Mouse (Mus musculus): ENCODE results near the gene Snai1. TPM values are rescaled to one million over a fixed set of nuclear protein-coding genes. Genes with fewer than 3 reads are reported as not detected.

Gene Snai1
- polyA plus RNA-seq, 1 experiment from 2014 or later, result 4.9 TPM

DNA sequence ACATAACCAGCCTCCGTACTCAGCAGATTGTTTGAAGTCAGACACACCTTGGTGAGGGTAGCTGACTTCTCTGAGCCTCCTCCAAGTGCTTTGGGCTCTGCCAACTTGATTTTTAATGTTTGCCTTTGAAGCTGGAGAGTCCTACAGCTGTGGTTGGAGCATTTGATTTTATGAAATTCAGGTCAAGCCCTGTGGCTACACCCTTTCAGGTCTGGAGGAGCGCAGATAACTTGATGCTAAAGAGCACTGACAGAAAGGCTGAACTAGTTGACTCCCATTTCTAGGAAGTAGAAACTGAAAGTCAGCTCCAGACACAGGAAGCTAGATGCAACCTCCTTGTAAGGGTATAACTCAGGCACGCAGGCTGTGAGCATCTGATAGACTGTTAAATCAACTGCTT, 32.9 kb upstream of the Snai1 start:
- H3K4me2 ChIP-seq, result peak overlapping the region; percentile 95
- H3K36me3 ChIP-seq, result peaks cover 44% of the 10 kb centered on the region
- peaks cover 64% of the 10 kb centered on the region for H3K4me1 ChIP-seq
- no peaks in the 10 kb centered on the region for H3K27me3 ChIP-seq (replicated peaks)
- H3K9me3 ChIP-seq (replicated peaks), result no peaks in the 10 kb centered on the region
- H3K9ac ChIP-seq, result peak overlapping the region; percentile 39
- ATAC-seq, result peak; percentile 68
- 42% methylated on average over 3 of the region's 3 CpGs for WGBS (ENCODE audit: insufficient replicate concordance)
- H3K4me3 ChIP-seq, result peak overlapping the region; percentile 81
- H3K27ac ChIP-seq, result peak overlapping the region; percentile 82

GRCm38 (mm10) chr2:167506546-167507260, 31.3 kb upstream of the Snai1 start:
- Histone ChIP-seq H3K4me2 (no peak overlapping the region), H3K27me3 (replicated peaks) (no peaks in the 10 kb centered on the region), H3K4me1 (peaks cover 74% of the 10 kb centered on the region), H3K9me3 (replicated peaks) (no peaks in the 10 kb centered on the region), H3K27ac (no peak overlapping the region), H3K36me3 (peaks cover 60% of the 10 kb centered on the region), H3K9ac (0 out of 2 replicates have a peak overlapping the region, but pooled peaks have one; percentile 9), H3K4me3 (no peak overlapping the region)
- no peak for ATAC-seq
- WGBS (ENCODE audit: insufficient replicate concordance), result 92% methylated on average over 10 of the region's 10 CpGs

DNA sequence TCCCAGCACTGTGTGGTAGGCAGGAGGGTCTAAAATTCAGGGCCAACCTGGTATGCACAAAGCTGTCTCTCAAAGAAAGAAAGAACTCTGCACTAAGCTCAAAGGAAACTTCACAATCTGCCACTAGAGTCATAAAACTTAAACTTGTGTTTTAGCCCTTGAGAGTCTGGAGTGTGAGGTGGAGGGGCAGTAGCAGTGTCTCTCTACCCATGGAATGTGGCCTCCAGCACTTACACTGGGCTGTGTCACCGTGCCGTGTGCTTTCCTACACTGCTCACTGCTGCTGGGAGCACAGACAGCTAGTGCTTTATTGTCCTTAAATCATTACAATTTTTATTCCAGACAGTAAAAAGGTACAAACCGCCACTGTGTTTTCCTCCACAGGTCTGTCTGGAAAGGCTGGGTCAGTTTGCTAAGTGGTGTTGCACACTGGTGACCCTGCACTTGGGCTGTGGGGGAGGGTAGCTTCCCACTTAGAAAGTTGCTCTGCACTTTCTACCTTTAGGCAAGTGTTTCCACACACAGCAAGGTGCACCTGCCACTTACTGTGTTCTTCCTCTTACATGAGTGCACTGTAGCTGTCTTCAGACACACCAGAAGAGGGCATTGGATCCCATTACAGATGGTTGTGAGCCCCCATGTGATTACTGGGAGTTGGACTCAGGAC, 30.1 kb upstream of the Snai1 start:
- 88% methylated on average over 3 of the region's 3 CpGs for WGBS (ENCODE audit: insufficient replicate concordance)
- H3K9ac ChIP-seq, result no peak overlapping the region
- peaks cover 71% of the 10 kb centered on the region for H3K36me3 ChIP-seq
- H3K27ac ChIP-seq, result no peak overlapping the region
- ATAC-seq, result no peak
- peaks cover 66% of the 10 kb centered on the region for H3K4me1 ChIP-seq
- no peaks in the 10 kb centered on the region for H3K9me3 ChIP-seq (replicated peaks)
- no peak overlapping the region for H3K4me2 ChIP-seq
- no peak overlapping the region for H3K4me3 ChIP-seq
- no peaks in the 10 kb centered on the region for H3K27me3 ChIP-seq (replicated peaks)

GRCm38 (mm10) chr2:167508569-167508968, 29.4 kb upstream of the Snai1 start:
- WGBS (ENCODE audit: insufficient replicate concordance), result 75% methylated on average over 4 of the region's 4 CpGs
- H3K4me3 ChIP-seq, result no peak overlapping the region
- H3K4me1 ChIP-seq, result peaks cover 64% of the 10 kb centered on the region
- H3K9ac ChIP-seq, result no peak overlapping the region
- H3K9me3 ChIP-seq (replicated peaks), result no peaks in the 10 kb centered on the region
- no peak overlapping the region for H3K27ac ChIP-seq
- no peak for ATAC-seq
- no peak overlapping the region for H3K4me2 ChIP-seq
- H3K36me3 ChIP-seq, result peaks cover 78% of the 10 kb centered on the region
- no peaks in the 10 kb centered on the region for H3K27me3 ChIP-seq (replicated peaks)

DNA sequence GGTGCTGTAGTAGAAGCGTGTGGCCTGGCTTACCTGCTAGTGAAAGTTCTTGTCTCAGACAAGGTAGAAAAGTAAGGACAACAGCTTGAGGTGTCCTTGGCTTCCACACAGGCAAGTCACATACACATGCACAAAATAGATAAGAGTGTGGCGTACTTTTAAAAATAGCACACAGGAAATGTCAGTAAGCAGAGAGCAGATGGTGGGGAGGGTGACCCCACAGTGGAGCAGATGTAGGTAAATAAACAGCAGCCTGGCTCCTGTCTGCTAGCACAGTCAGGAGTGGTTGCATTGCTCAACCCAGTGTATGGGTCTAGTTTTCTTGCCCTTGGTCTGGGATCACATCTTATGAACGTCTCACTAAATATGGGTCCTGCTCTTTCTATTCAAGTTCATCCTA, 27.5 kb upstream of the Snai1 start:
- no peak overlapping the region for H3K4me3 ChIP-seq
- peak overlapping the region; percentile 65 for H3K27ac ChIP-seq
- H3K4me1 ChIP-seq, result peaks cover 47% of the 10 kb centered on the region
- H3K9me3 ChIP-seq (replicated peaks), result no peaks in the 10 kb centered on the region
- peak; percentile 81 for ATAC-seq
- H3K9ac ChIP-seq, result peak overlapping the region; percentile 15; the same call in 1 of the 2 replicates
- H3K27me3 ChIP-seq (replicated peaks), result no peaks in the 10 kb centered on the region
- WGBS (ENCODE audit: insufficient replicate concordance), result 18% methylated on average over 3 of the region's 3 CpGs
- peaks cover 92% of the 10 kb centered on the region for H3K36me3 ChIP-seq
- peak overlapping the region; percentile 6 for H3K4me2 ChIP-seq

- no peaks in the 10 kb centered on the region for H3K27me3 ChIP-seq (replicated peaks)
- peaks cover 98% of the 10 kb centered on the region for H3K36me3 ChIP-seq
- ATAC-seq, result no peak
- H3K4me2 ChIP-seq, result no peak overlapping the region
- 91% methylated on average over 9 of the region's 9 CpGs for WGBS (ENCODE audit: insufficient replicate concordance)
- no peak overlapping the region for H3K27ac ChIP-seq
- H3K9ac ChIP-seq, result no peak overlapping the region
- no peak overlapping the region for H3K4me3 ChIP-seq
- no peaks in the 10 kb centered on the region for H3K9me3 ChIP-seq (replicated peaks)
- peaks cover 29% of the 10 kb centered on the region for H3K4me1 ChIP-seq
These were observed 25.6 kb upstream of the Snai1 start for GRCm38 (mm10) chr2:167512365-167512764.

DNA sequence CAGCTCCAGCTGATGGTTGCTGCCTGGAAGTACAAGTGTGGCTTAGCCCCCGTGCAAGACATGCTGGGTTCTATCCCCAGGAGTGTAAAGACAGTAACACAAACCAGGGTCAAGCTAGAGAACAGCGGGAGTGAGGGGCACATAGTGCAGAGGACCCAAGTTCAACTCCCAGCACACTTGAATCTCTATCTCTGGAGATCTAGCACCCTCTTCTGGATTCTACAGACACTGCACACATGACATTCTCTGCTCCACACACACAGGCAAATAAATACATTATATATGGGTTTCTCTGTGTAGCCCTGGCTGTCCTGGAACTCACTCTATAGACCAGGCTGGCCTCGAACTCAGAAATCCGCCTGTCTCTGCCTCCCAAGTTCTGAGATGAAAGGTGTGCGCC, 25.0 kb upstream of the Snai1 start:
- H3K9me3 ChIP-seq (replicated peaks), result no peaks in the 10 kb centered on the region
- H3K4me3 ChIP-seq, result no peak overlapping the region
- peaks cover 24% of the 10 kb centered on the region for H3K4me1 ChIP-seq
- no peak for ATAC-seq
- 75% methylated on average over 5 of the region's 5 CpGs for WGBS (ENCODE audit: insufficient replicate concordance)
- no peaks in the 10 kb centered on the region for H3K27me3 ChIP-seq (replicated peaks)
- no peak overlapping the region for H3K9ac ChIP-seq
- H3K4me2 ChIP-seq, result no peak overlapping the region
- no peak overlapping the region for H3K27ac ChIP-seq
- peaks cover 98% of the 10 kb centered on the region for H3K36me3 ChIP-seq

DNA sequence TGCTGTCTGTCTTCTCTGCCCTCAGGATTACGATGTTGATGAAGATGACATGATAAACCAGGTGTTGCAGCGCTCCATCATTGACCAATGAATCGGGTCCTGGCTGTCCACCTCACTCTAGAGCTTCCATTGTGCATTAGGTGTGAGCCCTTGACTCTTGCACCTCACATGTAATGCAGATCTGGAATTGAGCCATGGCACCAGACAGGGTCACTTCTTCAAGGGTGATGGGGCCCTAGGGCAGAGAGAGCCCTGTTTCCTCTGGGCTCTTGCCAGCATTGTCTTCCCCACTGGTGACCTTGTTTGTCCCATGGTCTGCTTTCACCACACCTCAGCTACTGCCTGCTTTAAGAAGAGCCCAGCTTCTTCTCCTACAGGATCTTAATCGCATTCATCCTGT, 23.4 kb upstream of the Snai1 start:
- Histone ChIP-seq H3K36me3 (peaks cover 83% of the 10 kb centered on the region), H3K4me3 (no peak overlapping the region), H3K4me1 (peaks cover 15% of the 10 kb centered on the region), H3K27me3 (replicated peaks) (no peaks in the 10 kb centered on the region), H3K4me2 (no peak overlapping the region), H3K9ac (no peak overlapping the region), H3K27ac (no peak overlapping the region), H3K9me3 (replicated peaks) (no peaks in the 10 kb centered on the region)
- 88% methylated on average over 4 of the region's 4 CpGs for WGBS (ENCODE audit: insufficient replicate concordance)
- no peak for ATAC-seq

- Histone ChIP-seq H3K4me1 (peaks cover 5% of the 10 kb centered on the region), H3K4me3 (no peak overlapping the region), H3K27me3 (replicated peaks) (no peaks in the 10 kb centered on the region), H3K27ac (no peak overlapping the region), H3K36me3 (peaks cover 74% of the 10 kb centered on the region), H3K4me2 (no peak overlapping the region), H3K9ac (no peak overlapping the region), H3K9me3 (replicated peaks) (no peaks in the 10 kb centered on the region)
- no peak for ATAC-seq
- WGBS (ENCODE audit: insufficient replicate concordance), result 74% methylated on average over 5 of the region's 5 CpGs
These were observed 22.3 kb upstream of the Snai1 start for GRCm38 (mm10) chr2:167515688-167516087.

DNA sequence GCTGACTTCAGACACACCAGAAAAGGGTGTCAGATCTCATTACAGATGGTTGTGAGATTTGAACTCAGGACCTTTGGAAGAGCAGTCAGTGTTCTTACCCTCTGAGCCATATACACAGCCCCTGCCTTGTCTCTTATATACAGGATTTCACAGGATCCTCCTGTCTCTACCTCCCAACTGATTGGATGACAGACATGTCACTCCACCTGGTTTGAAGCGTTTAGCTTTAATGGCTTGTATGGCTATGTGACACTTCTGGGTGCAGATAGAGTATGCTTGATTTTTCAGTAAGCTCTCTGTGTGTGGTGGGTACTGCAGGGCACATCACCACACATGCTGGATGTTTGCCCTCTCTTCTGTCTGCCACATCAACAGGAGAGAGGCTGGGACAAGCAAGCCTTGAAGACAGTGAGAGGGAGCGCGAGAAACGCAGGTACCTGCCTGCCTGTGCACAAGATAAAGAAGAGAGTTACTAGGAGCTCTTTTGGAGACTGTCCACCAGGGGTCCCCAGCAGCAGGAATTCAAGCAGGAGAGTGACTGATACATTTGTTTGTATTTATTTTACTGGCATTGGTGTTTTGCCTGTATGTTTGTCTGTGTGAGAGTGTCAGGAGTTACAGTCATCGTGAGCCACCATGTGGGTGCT, 18.3 kb upstream of the Snai1 start:
- Histone ChIP-seq H3K27me3 (replicated peaks) (no peaks in the 10 kb centered on the region), H3K4me3 (no peak overlapping the region), H3K27ac (no peak overlapping the region), H3K36me3 (peaks cover 33% of the 10 kb centered on the region), H3K9ac (no peak overlapping the region), H3K9me3 (replicated peaks) (no peaks in the 10 kb centered on the region), H3K4me2 (no peak overlapping the region), H3K4me1 (no peaks in the 10 kb centered on the region)
- 61% methylated on average over 5 of the region's 5 CpGs for WGBS (ENCODE audit: insufficient replicate concordance)
- ATAC-seq, result no peak

GRCm38 (mm10) chr2:167528278-167528677, 9.7 kb upstream of the Snai1 start:
- no peak for ATAC-seq
- 19% methylated on average over 5 of the region's 5 CpGs for WGBS (ENCODE audit: insufficient replicate concordance)
- peaks cover 10% of the 10 kb centered on the region for H3K4me1 ChIP-seq
- H3K27me3 ChIP-seq (replicated peaks), result peaks cover 20% of the 10 kb centered on the region
- no peaks in the 10 kb centered on the region for H3K9me3 ChIP-seq (replicated peaks)
- no peak overlapping the region for H3K4me2 ChIP-seq
- H3K27ac ChIP-seq, result no peak overlapping the region
- no peak overlapping the region for H3K9ac ChIP-seq
- no peak overlapping the region for H3K4me3 ChIP-seq
- H3K36me3 ChIP-seq, result no peaks in the 10 kb centered on the region

GRCm38 (mm10) chr2:167529935-167530513, 8.0 kb upstream of the Snai1 start:
- no peak overlapping the region for H3K9ac ChIP-seq
- no peaks in the 10 kb centered on the region for H3K9me3 ChIP-seq (replicated peaks)
- H3K27ac ChIP-seq, result no peak overlapping the region
- no peak for ATAC-seq
- H3K4me1 ChIP-seq, result peaks cover 10% of the 10 kb centered on the region
- no peak overlapping the region for H3K4me2 ChIP-seq
- no peaks in the 10 kb centered on the region for H3K36me3 ChIP-seq
- WGBS (ENCODE audit: insufficient replicate concordance), result 56% methylated on average over 5 of the region's 5 CpGs
- H3K27me3 ChIP-seq (replicated peaks), result peaks cover 22% of the 10 kb centered on the region
- no peak overlapping the region for H3K4me3 ChIP-seq
